Mouse (Mus musculus) MEL (cell line): Measurements from ENCODE around the gene Pln.

Source experiments
- CTCF ChIP-seq, 3 experiments: IDR thresholded peaks in 2 of 3; conservative IDR thresholded peaks in 1 of 3; 2 replicates each; pipeline ENCODE4 v1.5.1; 2011 to 2012; ENCODE audit warnings: low read length in 3 of 3, low read depth in 2 of 3, mild to moderate bottlenecking in 2 of 3, improper control_type of control experiment in 1 of 3, inconsistent platforms in 1 of 3, mixed read lengths in 1 of 3, moderate library complexity in 1 of 3; ENCODE audit not compliant: control insufficient read depth in 1 of 3, insufficient read depth in 1 of 3, poor library complexity in 1 of 3, severe bottlenecking in 1 of 3
- EP300 ChIP-seq, 2 experiments: IDR thresholded peaks; 2 replicates each; pipeline ENCODE4 v1.6.1; 2011; ENCODE audit warnings: improper control_type of control experiment in 2 of 2, low read length in 2 of 2, low read depth in 1 of 2, mild to moderate bottlenecking in 1 of 2
- POLR2A ChIP-seq, 2 experiments: IDR thresholded peaks; 2 replicates each; pipeline ENCODE4 v1.6.1; 2011 to 2012; ENCODE audit warnings: low read length in 2 of 2, mild to moderate bottlenecking in 2 of 2, control low read depth in 1 of 2, improper control_type of control experiment in 1 of 2, low read depth in 1 of 2, moderate library complexity in 1 of 2; ENCODE audit not compliant: control insufficient read depth in 1 of 2, insufficient read depth in 1 of 2, poor library complexity in 1 of 2

- TF ChIP-seq POLR2A (IDR thresholded peaks at IDR 0.05; ENCODE audit: control insufficient read depth in 1 of 2, insufficient read depth in 1 of 2, low read depth in 1 of 2, low read length in 2 of 2, poor library complexity in 1 of 2), result no peak
- no peak for TF ChIP-seq CTCF (IDR thresholded peaks at IDR 0.05 in 2 of 3, conservative IDR thresholded peaks at IDR 0.05 in 1 of 3; ENCODE audit: control insufficient read depth in 1 of 3, insufficient read depth in 1 of 3, low read depth in 2 of 3, low read length in 3 of 3, poor library complexity in 1 of 3, severe bottlenecking in 1 of 3)
- no peak for TF ChIP-seq EP300 (IDR thresholded peaks at IDR 0.05; ENCODE audit: low read depth in 1 of 2, low read length in 2 of 2)
Observed at GRCm38 (mm10) chr10:53377096-53377495, 39.6 kb downstream of the Pln start.
